ENCODE assay signal across 8 mouse cellular contexts in the genomic region with DNA sequence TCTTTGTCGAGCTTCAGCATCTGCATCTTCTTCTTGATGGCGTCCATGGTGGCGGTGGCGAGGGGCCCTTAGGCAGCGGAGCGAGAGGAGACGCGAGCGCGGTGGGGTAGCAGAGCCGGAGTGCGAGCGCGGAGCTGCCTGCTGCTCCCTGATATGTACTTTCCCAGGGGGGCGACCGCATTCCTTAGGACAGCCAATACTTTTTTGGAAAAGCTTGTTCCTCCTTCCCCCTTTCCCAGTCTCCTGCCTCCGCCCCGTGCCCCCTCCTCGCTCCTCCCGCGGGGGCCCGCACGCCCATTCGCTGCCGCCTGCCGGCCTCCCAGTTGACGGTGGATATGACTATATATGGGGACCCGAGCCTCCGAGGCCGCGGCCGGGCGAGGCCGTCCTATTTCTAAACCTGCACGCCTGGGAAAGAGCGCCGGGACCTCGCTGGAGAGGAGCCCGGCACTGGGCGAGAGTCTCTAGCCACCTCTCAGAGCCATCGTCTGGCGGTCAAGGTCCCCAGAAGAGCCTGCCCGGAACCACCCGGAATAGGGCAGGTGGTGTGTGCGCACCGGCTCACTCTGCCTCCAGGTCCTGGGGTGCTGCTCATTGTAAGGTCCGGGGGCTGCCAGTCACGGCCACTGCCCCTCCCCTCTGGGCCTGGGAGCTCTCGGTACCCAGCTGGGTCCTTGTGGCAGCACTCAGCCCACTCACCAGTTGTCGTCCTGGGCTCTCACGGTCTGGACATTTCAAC. TPM values are rescaled to one million over a fixed set of nuclear protein-coding genes. Genes with fewer than 3 reads are reported as not detected.
DNase-seq lines count a peak whose midpoint lies in the region; ATAC-seq lines count a peak whose summit lies in the region.

Gene Tpm1 (minus strand): TSS at position 321 of the 739 bp plus-strand sequence.

- WGBS in lung, embryonic 16.5 days = under 1% methylated on average over 46 of the region's 51 CpGs

- H3K9ac ChIP-seq in lung, embryonic 16.5 days (ENCODE audit: low read length) = peak within 1 kb of the TSS; percentile 89

- no peaks in the 10 kb centered on the region for H3K9me3 ChIP-seq in lung, embryonic 16.5 days (ENCODE audit: control insufficient read depth, low read length)

- no peaks in the 10 kb centered on the region; the same call in 1 of the 2 replicates for H3K27me3 ChIP-seq in lung, embryonic 16.5 days (ENCODE audit: control insufficient read depth, insufficient read depth, low read depth, low read length)

- H3K36me3 ChIP-seq in lung, embryonic 16.5 days (ENCODE audit: control insufficient read depth, insufficient read depth, low read length) = no peaks in the 10 kb centered on the region

- peak within 1 kb of the TSS; percentile 76 for H3K4me3 ChIP-seq in lung, embryonic 16.5 days (ENCODE audit: low read length)

- ATAC-seq in hematopoietic stem cell, adult 5-6 weeks (replicated peaks in 1 of 2; ENCODE audit: insufficient read depth in 1 of 2, low FRiP score in 2 of 2, low TSS enrichment in 1 of 2, low read depth in 1 of 2, poor library complexity in 2 of 2, severe bottlenecking in 2 of 2) = peak in 1 of 2 experiments; percentile 27; a peak in 1 of 4 replicates
- ATAC-seq in lung, embryonic 16.5 days (ENCODE audit: low read depth) = peak; percentile 88

- peak within 1 kb of the TSS; percentile 90 for H3K27ac ChIP-seq in lung, embryonic 16.5 days (ENCODE audit: low read length)

- H3K4me2 ChIP-seq in lung, embryonic 16.5 days (ENCODE audit: low read depth, low read length) = peak within 1 kb of the TSS; percentile 89

- H3K4me1 ChIP-seq in lung, embryonic 16.5 days (replicated peaks; ENCODE audit: control insufficient read depth, insufficient read depth, low read length) = peaks cover 32% of the 10 kb centered on the region

- peak; percentile 94 for DNase-seq in NIH3T3 (ENCODE audit: low read depth)
- peak; percentile 52 for DNase-seq in cerebellum, adult 8-10 months
- DNase-seq in forelimb bud, embryonic 11.5 days (ENCODE audit: low read depth, low spot score) = peak; percentile 70
- DNase-seq in layer of hippocampus, adult 8-10 months (ENCODE audit: low spot score in 2 of 2) = peak; percentile 46 to 59
- peak; percentile 86 for DNase-seq in ovary, adult 18-20 months (ENCODE audit: low spot score)
- peak; percentile 91 for DNase-seq in urinary bladder, postnatal 4 days (ENCODE audit: low spot score in 2 of 2)

RNA-seq across cellular contexts. Expression of gene Tpm1, which starts in this region (rescaled TPM):
- total RNA-seq in hematopoietic stem cell, adult 5-6 weeks (2017) = 91.2 and 92.2 TPM in 2 replicates
- total RNA-seq in layer of hippocampus, adult 8-10 months (2022) = 100 to 1,000 TPM; 179 to 185 (median 182) TPM
- 758 and 782 TPM in 2 replicates for polyA plus RNA-seq in lung, embryonic 16.5 days (2015; fragmentation: Nextera tagmentation; extraction: Ambion mirVana)
